Mouse (Mus musculus) limb, embryonic 12.5 days (tissue): ENCODE measurements around the gene Dpy19l3. TPM values are rescaled to one million over a fixed set of nuclear protein-coding genes. Genes with fewer than 3 reads are reported as not detected.

ENCODE experiments used
- ATAC-seq: fragments of 200-750 bp; cut with Nextera tagmentation; 2 replicates; pipeline ENCODE4 v1.8.0; 2017; ENCODE audit warnings: low read depth, moderate TSS enrichment; ENCODE audit not compliant: insufficient number of reproducible peaks, insufficient read depth, low FRiP score, low TSS enrichment
- H3K27ac ChIP-seq: fragments of 300-500 bp; sonication (generic); 2 replicates; pipeline ENCODE4 v1.5.1; 2016; ENCODE audit warnings: mild to moderate bottlenecking, moderate library complexity
- H3K27me3 ChIP-seq: fragments of 300-500 bp; sonication (generic); 2 replicates; pipeline ENCODE4 v1.6.1; 2016; ENCODE audit warnings: mild to moderate bottlenecking, moderate library complexity
- H3K36me3 ChIP-seq: fragments of 300-500 bp; sonication (generic); 2 replicates; pipeline ENCODE4 v1.6.1; 2016; ENCODE audit warnings: mild to moderate bottlenecking, moderate library complexity
- H3K4me1 ChIP-seq: fragments of 300-500 bp; sonication (generic); replicated peaks from 2 replicates; pipeline ENCODE4 v1.6.1; 2016
- H3K4me2 ChIP-seq: fragments of 300-500 bp; sonication (generic); 2 replicates; pipeline ENCODE4 v1.6.1; 2016; ENCODE audit warnings: mild to moderate bottlenecking, moderate library complexity
- H3K4me3 ChIP-seq: fragments of 300-500 bp; sonication (generic); replicated peaks from 2 replicates; pipeline ENCODE4 v1.5.1; 2016; ENCODE audit warnings: mild to moderate bottlenecking
- H3K9ac ChIP-seq: fragments of 300-500 bp; sonication (generic); replicated peaks from 2 replicates; pipeline ENCODE4 v1.6.1; 2016; ENCODE audit warnings: mild to moderate bottlenecking, moderate library complexity
- H3K9me3 ChIP-seq: fragments of 300-500 bp; sonication (generic); 2 replicates; pipeline ENCODE4 v1.6.1; 2016; ENCODE audit warnings: mild to moderate bottlenecking, moderate library complexity
- WGBS: fragments of 180-500 bp; shearing (Covaris S2); methylation state at CpG from one replicate; pipeline ENCODE4 v1.1.7; 2016; 5-methylcytosine and 5-hydroxymethylcytosine counted together
- polyA plus RNA-seq: library from polyadenylated mRNA; unstranded; fragments of >200 nt; fragmentation: Nextera tagmentation; extraction: Ambion mirVana; gene quantifications from 2 replicates; pipeline ENCODE4 v1.2.1, GENCODE M21; 2016

Gene Dpy19l3
- polyA plus RNA-seq, 1 experiment from 2014 or later = 39.2 TPM

DNA sequence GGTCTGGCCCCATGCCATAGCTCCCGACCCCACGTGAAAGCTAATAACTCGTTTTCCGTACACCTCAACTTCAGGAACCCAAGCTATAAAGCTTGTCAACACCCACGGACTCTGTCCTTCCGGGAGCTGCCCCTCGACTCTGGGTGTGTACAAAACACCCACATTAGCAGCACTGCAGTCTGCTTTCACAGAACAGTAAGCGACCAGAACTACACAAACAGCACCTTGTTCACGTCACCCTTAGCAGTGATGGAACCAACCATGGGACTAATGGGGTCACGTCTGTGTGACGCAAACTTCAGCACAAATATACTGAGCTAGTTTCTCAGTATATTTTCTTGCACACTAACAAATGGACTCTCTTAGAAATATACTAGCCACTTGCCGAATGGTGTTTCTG, 19.9 kb upstream of the Dpy19l3 start:
- no peak overlapping the region for H3K4me3 ChIP-seq
- WGBS = 83% methylated on average over 12 of the region's 12 CpGs
- H3K27me3 ChIP-seq = no peaks in the 10 kb centered on the region
- no peak overlapping the region for H3K9ac ChIP-seq
- ATAC-seq = no peak
- H3K9me3 ChIP-seq = no peaks in the 10 kb centered on the region
- no peak overlapping the region for H3K27ac ChIP-seq
- H3K4me1 ChIP-seq = no peaks in the 10 kb centered on the region
- peaks cover 62% of the 10 kb centered on the region for H3K36me3 ChIP-seq
- H3K4me2 ChIP-seq = no peak overlapping the region

DNA sequence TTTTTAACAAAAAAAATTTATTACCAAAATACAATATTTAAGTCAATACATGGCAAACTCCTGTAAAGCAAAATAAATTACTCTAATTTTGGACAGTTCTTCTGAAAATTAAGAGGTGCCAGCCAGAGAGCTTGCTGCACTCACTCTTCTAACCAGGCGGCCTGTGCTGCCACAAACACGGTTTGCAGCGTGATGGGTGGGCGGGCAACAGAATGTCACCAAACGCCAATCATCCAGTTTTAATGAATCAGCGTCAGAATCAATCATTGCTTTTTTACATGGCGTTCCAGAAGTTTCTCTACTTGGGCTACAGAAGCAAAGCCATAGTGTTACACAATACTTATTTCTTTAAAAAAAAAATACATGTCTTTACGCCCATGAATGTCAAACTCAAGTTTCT, 18.1 kb upstream of the Dpy19l3 start:
- Histone ChIP-seq H3K4me3 (no peak overlapping the region), H3K9ac (no peak overlapping the region), H3K36me3 (peaks cover 49% of the 10 kb centered on the region), H3K27me3 (no peaks in the 10 kb centered on the region), H3K4me1 (no peaks in the 10 kb centered on the region), H3K4me2 (no peak overlapping the region), H3K9me3 (no peaks in the 10 kb centered on the region), H3K27ac (no peak overlapping the region)
- ATAC-seq = no peak
- 93% methylated on average over 8 of the region's 8 CpGs for WGBS

DNA sequence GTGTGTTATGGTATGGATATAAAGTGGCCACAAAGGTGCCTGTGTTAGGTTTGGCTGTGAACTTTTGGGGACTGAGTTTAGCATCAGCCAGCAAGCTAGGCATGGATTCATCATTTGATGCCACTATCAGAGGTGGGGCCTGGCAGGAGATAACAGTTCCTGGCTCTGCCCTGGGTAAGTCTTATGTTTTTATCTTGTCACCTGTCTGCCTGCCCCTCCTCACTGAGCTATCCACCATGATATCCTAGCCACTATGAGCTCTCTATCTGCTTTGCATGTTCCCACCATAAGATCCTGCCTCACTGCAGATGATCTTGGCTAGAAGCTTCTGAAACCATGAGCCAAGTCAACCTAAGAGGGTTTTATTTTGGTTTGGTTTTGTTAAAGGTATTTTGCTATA, 16.9 kb upstream of the Dpy19l3 start:
- Histone ChIP-seq H3K36me3 (peaks cover 41% of the 10 kb centered on the region), H3K4me2 (no peak overlapping the region), H3K4me1 (no peaks in the 10 kb centered on the region), H3K27ac (no peak overlapping the region), H3K4me3 (no peak overlapping the region), H3K9me3 (no peaks in the 10 kb centered on the region), H3K27me3 (no peaks in the 10 kb centered on the region), H3K9ac (no peak overlapping the region)
- ATAC-seq = no peak

DNA sequence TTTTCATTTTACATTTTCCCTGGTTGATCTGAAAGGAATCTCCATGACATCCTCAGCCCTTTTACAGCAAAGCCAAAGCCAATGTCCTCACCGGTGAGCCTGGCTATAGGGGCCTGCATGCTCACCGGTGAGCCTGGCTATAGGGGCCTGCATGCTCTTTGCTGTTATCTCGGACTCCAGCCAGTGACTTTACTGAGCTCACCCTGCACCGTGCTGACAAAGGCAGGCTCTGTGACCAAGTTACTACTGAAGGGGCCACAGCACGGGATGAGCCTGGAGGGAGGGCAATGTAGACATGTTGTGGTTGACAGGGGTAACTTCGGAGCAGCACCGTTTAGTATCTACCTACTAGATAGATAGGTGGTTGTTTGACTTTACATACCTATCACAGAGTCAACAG, 15.9 kb upstream of the Dpy19l3 start:
- no peak overlapping the region for H3K4me3 ChIP-seq
- H3K4me1 ChIP-seq = no peaks in the 10 kb centered on the region
- no peak for ATAC-seq
- H3K36me3 ChIP-seq = peaks cover 31% of the 10 kb centered on the region
- no peak overlapping the region for H3K27ac ChIP-seq
- H3K4me2 ChIP-seq = no peak overlapping the region
- H3K27me3 ChIP-seq = no peaks in the 10 kb centered on the region
- no peak overlapping the region for H3K9ac ChIP-seq
- H3K9me3 ChIP-seq = no peaks in the 10 kb centered on the region
- 88% methylated on average over 7 of the region's 7 CpGs for WGBS

DNA sequence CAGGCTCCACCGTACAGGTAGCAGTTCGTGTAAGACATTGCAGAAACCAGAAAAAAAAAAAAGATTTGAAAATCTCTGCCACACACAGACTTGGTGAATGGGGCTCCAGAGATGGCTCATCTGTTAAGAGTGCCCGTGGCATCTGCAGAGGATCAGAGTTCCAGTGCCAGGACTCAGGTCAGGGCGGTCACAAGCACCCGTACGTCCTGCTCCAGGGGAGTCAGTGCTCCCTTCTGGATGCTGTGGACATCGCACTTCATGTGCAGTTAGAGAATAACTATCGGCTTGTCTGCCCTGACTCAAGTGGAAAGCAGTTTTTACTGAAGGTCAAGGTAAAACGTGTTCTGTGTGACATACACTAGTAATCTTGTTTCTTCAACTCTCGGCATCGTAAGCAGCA, 10.2 kb upstream of the Dpy19l3 start:
- no peak overlapping the region for H3K4me3 ChIP-seq
- 92% methylated on average over 11 of the region's 11 CpGs for WGBS
- H3K27ac ChIP-seq = no peak overlapping the region
- no peaks in the 10 kb centered on the region for H3K4me1 ChIP-seq
- 0 out of 2 replicates have a peak, but pooled peaks cover 5% of the 10 kb centered on the region for H3K9me3 ChIP-seq
- H3K36me3 ChIP-seq = no peaks in the 10 kb centered on the region
- H3K9ac ChIP-seq = no peak overlapping the region
- ATAC-seq = no peak
- H3K4me2 ChIP-seq = no peak overlapping the region
- no peaks in the 10 kb centered on the region for H3K27me3 ChIP-seq

DNA sequence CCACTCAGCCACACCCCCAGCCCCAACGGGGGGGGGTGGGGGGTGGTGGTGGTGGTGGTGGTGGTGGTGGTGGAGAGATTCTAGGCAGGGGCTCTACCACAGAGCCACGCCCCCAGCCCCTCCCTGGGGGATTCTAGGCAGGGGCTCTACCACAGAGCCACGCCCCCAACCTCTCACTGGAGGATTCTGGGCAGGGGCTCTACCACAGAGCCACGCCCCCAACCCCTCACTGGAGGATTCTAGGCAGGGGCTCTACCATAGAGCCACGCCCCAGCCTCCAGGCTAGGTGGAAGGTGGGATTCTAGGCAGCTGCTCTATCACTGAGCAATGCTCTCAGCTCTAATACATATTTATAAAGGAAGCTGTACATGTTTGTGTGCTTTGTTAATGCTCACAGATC, 7.5 kb upstream of the Dpy19l3 start:
- Histone ChIP-seq H3K36me3 (no peaks in the 10 kb centered on the region), H3K4me2 (no peak overlapping the region), H3K27ac (no peak overlapping the region), H3K9ac (no peak overlapping the region), H3K4me1 (no peaks in the 10 kb centered on the region), H3K27me3 (no peaks in the 10 kb centered on the region), H3K9me3 (0 out of 2 replicates have a peak, but pooled peaks cover 5% of the 10 kb centered on the region), H3K4me3 (no peak overlapping the region)
- ATAC-seq = no peak
- 63% methylated on average over 5 of the region's 5 CpGs for WGBS

DNA sequence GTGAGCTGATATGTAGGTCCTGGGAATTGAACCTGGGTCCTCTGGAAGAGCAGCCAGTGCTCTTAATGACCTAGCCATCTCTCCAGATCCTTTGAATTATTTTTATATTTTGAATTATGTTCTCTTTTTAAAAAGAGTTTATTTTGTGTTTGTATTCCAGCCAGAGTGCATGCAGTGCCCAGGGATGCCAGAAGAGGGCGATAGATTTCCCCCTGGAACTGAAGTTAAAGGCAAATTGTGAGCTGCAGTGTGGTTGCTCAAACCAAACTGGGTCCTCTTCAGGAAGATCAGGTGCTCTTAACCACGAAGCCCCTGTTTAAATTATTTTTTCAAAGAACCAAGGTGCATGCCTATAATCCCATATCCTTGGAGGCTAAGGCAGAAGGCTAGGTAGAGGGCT, 5.3 kb upstream of the Dpy19l3 start:
- Histone ChIP-seq H3K4me3 (no peak overlapping the region), H3K27me3 (no peaks in the 10 kb centered on the region), H3K4me2 (no peak overlapping the region), H3K27ac (no peak overlapping the region), H3K36me3 (no peaks in the 10 kb centered on the region), H3K4me1 (peaks cover 5% of the 10 kb centered on the region; the same call in 1 of the 2 replicates), H3K9me3 (0 out of 2 replicates have a peak, but pooled peaks cover 5% of the 10 kb centered on the region), H3K9ac (no peak overlapping the region)
- 27% methylated on average over 2 of the region's 2 CpGs for WGBS
- ATAC-seq = no peak

DNA sequence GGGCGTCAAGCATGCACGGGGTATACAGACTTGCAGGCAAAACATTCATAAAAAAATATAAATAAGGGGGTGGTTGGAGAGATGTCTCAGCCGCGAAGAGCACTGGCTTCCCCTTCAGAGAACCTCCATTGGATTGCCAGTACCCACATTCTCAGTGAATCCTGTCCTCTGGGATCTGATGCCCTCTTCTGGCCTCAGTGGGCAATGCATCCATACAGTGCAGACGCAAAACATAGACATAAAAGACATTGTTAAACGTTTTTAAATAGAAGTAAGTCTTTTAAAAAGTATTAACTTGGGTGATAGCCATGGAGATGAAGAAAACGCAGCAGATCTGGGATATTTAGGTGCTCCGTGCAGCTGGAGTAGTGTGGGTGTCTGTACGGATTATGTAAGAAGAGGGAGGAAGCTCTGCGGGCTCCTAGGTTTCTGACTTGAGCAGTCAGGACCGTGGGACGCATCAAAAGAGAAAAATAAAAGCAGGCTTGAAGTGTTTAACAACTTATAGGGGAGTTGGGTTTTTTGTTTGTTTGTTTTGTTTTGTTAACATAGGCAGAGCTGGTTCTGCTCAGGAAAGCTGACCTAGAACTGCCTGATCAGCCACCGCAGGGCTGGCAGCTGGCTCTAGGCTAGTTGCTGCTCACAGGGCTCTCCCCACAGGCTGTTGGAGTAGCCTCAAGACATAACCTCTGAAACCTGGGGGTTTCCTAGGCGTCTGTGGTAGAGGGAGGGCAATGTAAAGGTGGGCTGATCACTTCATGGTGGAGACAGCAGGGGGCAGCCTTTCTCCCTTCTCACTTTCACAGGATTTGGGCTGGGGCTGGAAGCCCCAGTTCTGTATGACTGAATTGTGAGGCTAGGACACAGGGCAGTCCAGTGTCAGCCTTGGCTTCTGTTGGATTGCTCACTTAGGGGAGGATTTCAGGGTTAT, 2.5 kb upstream of the Dpy19l3 start:
- 40% methylated on average over 14 of the region's 14 CpGs for WGBS
- Histone ChIP-seq H3K4me1 (peaks cover 12% of the 10 kb centered on the region), H3K4me2 (no peak overlapping the region), H3K9me3 (0 out of 2 replicates have a peak, but pooled peaks cover 3% of the 10 kb centered on the region), H3K27me3 (no peaks in the 10 kb centered on the region), H3K9ac (no peak overlapping the region), H3K36me3 (peaks cover 4% of the 10 kb centered on the region; the same call in 1 of the 2 replicates), H3K4me3 (no peak overlapping the region), H3K27ac (no peak overlapping the region)
- ATAC-seq = no peak

DNA sequence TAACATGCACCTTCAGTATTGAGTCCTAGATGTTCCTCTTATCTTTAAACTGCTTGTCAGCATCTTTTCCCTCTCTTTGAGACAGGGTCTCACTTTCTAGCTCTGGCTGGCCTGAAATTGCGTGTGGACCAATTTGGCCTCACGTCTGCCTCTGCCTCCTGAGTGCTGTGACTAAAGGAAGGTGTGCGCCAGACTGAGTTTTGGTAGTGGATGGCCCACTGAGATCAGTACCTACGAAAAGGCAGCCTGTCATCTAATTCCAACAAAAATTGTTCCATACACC, 573 bp upstream of the Dpy19l3 start:
- Histone ChIP-seq H3K4me1 (peaks cover 12% of the 10 kb centered on the region), H3K27ac (peak overlapping the region; percentile 50; the same call in 1 of the 2 replicates), H3K4me3 (peak overlapping the region; percentile 82), H3K27me3 (no peaks in the 10 kb centered on the region), H3K9me3 (no peaks in the 10 kb centered on the region), H3K9ac (peak overlapping the region; percentile 75), H3K36me3 (peaks cover 20% of the 10 kb centered on the region), H3K4me2 (peak overlapping the region; percentile 88)
- 63% methylated on average over 4 of the region's 4 CpGs for WGBS
- ATAC-seq = no peak

DNA sequence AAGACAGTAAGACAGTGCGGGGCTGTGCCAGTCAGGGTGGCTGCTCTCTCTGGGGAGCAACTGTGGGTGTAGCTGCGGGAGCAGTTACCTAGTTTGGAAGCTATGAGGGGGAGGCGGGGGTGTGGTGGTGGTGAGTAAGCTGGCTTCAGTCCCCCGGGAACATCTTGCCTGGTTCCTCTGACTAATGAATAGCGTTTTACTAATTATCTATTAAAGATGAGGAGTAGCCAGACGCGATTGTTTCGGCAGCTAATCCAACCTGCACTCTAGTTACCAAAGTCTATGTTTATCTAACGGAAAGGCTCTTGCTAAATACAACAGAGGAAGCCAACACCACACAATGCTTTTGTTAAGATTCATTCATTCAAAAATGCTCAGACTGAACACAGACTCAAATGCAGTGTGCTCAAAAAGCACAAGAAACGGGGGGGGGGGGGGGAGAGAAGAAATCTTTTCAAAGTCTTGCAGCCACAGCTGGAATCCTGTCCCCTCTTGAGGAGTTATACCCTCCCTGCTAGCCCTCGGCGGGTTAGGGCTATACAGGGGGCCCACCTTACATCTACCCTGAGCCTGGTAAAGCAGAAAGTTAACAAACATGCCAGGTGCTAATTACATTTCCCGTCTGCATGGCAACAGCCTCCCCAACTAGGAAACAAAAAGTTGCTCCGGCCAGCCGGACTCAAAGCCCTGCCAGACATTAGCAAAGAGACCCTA, 778 bp downstream of the Dpy19l3 start:
- no peaks in the 10 kb centered on the region for H3K27me3 ChIP-seq
- ATAC-seq = no peak
- no peaks in the 10 kb centered on the region for H3K9me3 ChIP-seq
- H3K9ac ChIP-seq = peak overlapping the region; percentile 75
- WGBS = 5% methylated on average over 15 of the region's 15 CpGs
- H3K4me3 ChIP-seq = peak overlapping the region; percentile 82
- peaks cover 12% of the 10 kb centered on the region for H3K4me1 ChIP-seq
- H3K27ac ChIP-seq = 0 out of 2 replicates have a peak overlapping the region, but pooled peaks have one; percentile 50
- peaks cover 33% of the 10 kb centered on the region for H3K36me3 ChIP-seq
- peak overlapping the region; percentile 88 for H3K4me2 ChIP-seq

DNA sequence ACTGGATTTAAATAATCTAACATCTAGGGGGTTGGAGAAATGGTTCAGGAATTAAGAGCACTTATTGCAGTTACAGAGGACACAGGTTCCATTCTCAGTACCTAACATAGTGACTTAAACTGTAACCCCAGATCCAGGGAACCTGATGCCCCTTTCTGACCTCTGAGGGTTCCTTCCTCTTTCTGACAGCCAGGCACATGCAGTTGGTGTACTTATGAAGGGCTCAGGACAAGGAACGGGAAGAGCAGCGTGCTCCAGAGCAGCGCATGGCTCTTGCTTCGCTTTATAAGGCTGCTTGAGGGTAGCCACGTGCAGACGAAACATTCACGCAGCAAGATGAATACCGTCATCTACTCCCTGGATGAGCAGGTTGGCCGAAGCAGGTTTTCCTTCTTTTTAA, 3.4 kb downstream of the Dpy19l3 start:
- Histone ChIP-seq H3K9me3 (no peaks in the 10 kb centered on the region), H3K36me3 (peaks cover 59% of the 10 kb centered on the region), H3K4me2 (no peak overlapping the region), H3K4me3 (no peak overlapping the region), H3K9ac (no peak overlapping the region), H3K27ac (no peak overlapping the region), H3K4me1 (peaks cover 12% of the 10 kb centered on the region), H3K27me3 (no peaks in the 10 kb centered on the region)
- no peak for ATAC-seq
- 94% methylated on average over 9 of the region's 9 CpGs for WGBS
